Mouse (Mus musculus): Measurements from ENCODE around the gene Sars2. TPM values are rescaled to one million over a fixed set of nuclear protein-coding genes. Genes with fewer than 3 reads are reported as not detected.

The Sars2 gene
- polyA plus RNA-seq, 1 experiment from 2014 or later, result 22.4 TPM

- no peak overlapping the region for H3K27ac ChIP-seq (ENCODE audit: low read length)
- no peaks in the 10 kb centered on the region for H3K27me3 ChIP-seq (ENCODE audit: control insufficient read depth, insufficient read depth, low read length)
- H3K4me1 ChIP-seq (ENCODE audit: control insufficient read depth, insufficient read depth, low read length), result peaks cover 13% of the 10 kb centered on the region; the same call in 1 of the 2 replicates
- no peaks in the 10 kb centered on the region for H3K36me3 ChIP-seq (ENCODE audit: control insufficient read depth, insufficient read depth, low read length)
- H3K4me3 ChIP-seq (replicated peaks; ENCODE audit: low read length), result no peak overlapping the region
- H3K4me2 ChIP-seq (ENCODE audit: low read depth, low read length), result no peak overlapping the region
- no peak for ATAC-seq (ENCODE audit: insufficient read depth, low FRiP score)
- H3K9me3 ChIP-seq (replicated peaks; ENCODE audit: control insufficient read depth, low read length), result no peaks in the 10 kb centered on the region
- no peak overlapping the region for H3K9ac ChIP-seq (ENCODE audit: low read length)
Measured at GRCm38 (mm10) chr7:28791706-28792105, 49.9 kb downstream of the Sars2 start.

GRCm38 (mm10) chr7:28792391-28793185 is 50.8 kb downstream of the Sars2 start:
- Histone ChIP-seq H3K27ac (ENCODE audit: low read length) (no peak overlapping the region), H3K9ac (ENCODE audit: low read length) (no peak overlapping the region), H3K4me2 (ENCODE audit: low read depth, low read length) (no peak overlapping the region), H3K27me3 (ENCODE audit: control insufficient read depth, insufficient read depth, low read length) (no peaks in the 10 kb centered on the region), H3K36me3 (ENCODE audit: control insufficient read depth, insufficient read depth, low read length) (no peaks in the 10 kb centered on the region), H3K4me3 (replicated peaks; ENCODE audit: low read length) (no peak overlapping the region), H3K4me1 (ENCODE audit: control insufficient read depth, insufficient read depth, low read length) (peaks cover 16% of the 10 kb centered on the region), H3K9me3 (replicated peaks; ENCODE audit: control insufficient read depth, low read length) (no peaks in the 10 kb centered on the region)
- WGBS, result 65% methylated on average over 14 of the region's 14 CpGs
- ATAC-seq (ENCODE audit: insufficient read depth, low FRiP score), result no peak

- ATAC-seq (ENCODE audit: insufficient read depth, low FRiP score), result no peak
- H3K27me3 ChIP-seq (ENCODE audit: control insufficient read depth, insufficient read depth, low read length), result no peaks in the 10 kb centered on the region
- peaks cover 16% of the 10 kb centered on the region for H3K4me1 ChIP-seq (ENCODE audit: control insufficient read depth, insufficient read depth, low read length)
- H3K27ac ChIP-seq (ENCODE audit: low read length), result no peak overlapping the region
- H3K9ac ChIP-seq (ENCODE audit: low read length), result no peak overlapping the region
- no peaks in the 10 kb centered on the region for H3K36me3 ChIP-seq (ENCODE audit: control insufficient read depth, insufficient read depth, low read length)
- no peak overlapping the region for H3K4me3 ChIP-seq (replicated peaks; ENCODE audit: low read length)
- H3K9me3 ChIP-seq (replicated peaks; ENCODE audit: control insufficient read depth, low read length), result no peaks in the 10 kb centered on the region
- no peak overlapping the region for H3K4me2 ChIP-seq (ENCODE audit: low read depth, low read length)
- WGBS, result 42% methylated on average over 2 of the region's 2 CpGs
Measured at GRCm38 (mm10) chr7:28793834-28794233, 52.0 kb downstream of the Sars2 start.

GRCm38 (mm10) chr7:28794496-28794895 is 52.7 kb downstream of the Sars2 start:
- ATAC-seq (ENCODE audit: insufficient read depth, low FRiP score), result no peak
- Histone ChIP-seq H3K9me3 (replicated peaks; ENCODE audit: control insufficient read depth, low read length) (no peaks in the 10 kb centered on the region), H3K27ac (ENCODE audit: low read length) (no peak overlapping the region), H3K4me2 (ENCODE audit: low read depth, low read length) (no peak overlapping the region), H3K9ac (ENCODE audit: low read length) (no peak overlapping the region), H3K4me3 (replicated peaks; ENCODE audit: low read length) (no peak overlapping the region), H3K27me3 (ENCODE audit: control insufficient read depth, insufficient read depth, low read length) (no peaks in the 10 kb centered on the region), H3K4me1 (ENCODE audit: control insufficient read depth, insufficient read depth, low read length) (peaks cover 10% of the 10 kb centered on the region), H3K36me3 (ENCODE audit: control insufficient read depth, insufficient read depth, low read length) (no peaks in the 10 kb centered on the region)
- WGBS, result 77% methylated on average over 3 of the region's 3 CpGs

- ATAC-seq (ENCODE audit: insufficient read depth, low FRiP score), result no peak
- H3K9me3 ChIP-seq (replicated peaks; ENCODE audit: control insufficient read depth, low read length), result no peaks in the 10 kb centered on the region
- H3K4me2 ChIP-seq (ENCODE audit: low read depth, low read length), result peak overlapping the region; percentile 46; the same call in 1 of the 2 replicates
- WGBS, result 72% methylated on average over 15 of the region's 15 CpGs
- H3K4me3 ChIP-seq (replicated peaks; ENCODE audit: low read length), result peak overlapping the region; percentile 9; the same call in 1 of the 2 replicates
- H3K36me3 ChIP-seq (ENCODE audit: control insufficient read depth, insufficient read depth, low read length), result no peaks in the 10 kb centered on the region
- peak overlapping the region; percentile 1; the same call in 1 of the 2 replicates for H3K27ac ChIP-seq (ENCODE audit: low read length)
- H3K4me1 ChIP-seq (ENCODE audit: control insufficient read depth, insufficient read depth, low read length), result peaks cover 5% of the 10 kb centered on the region
- H3K9ac ChIP-seq (ENCODE audit: low read length), result no peak overlapping the region
- H3K27me3 ChIP-seq (ENCODE audit: control insufficient read depth, insufficient read depth, low read length), result no peaks in the 10 kb centered on the region
Measured at GRCm38 (mm10) chr7:28795832-28796231, 54.0 kb downstream of the Sars2 start.

- WGBS, result 13% methylated on average over 32 of the region's 32 CpGs
Measured at GRCm38 (mm10) chr7:28796562-28796975, 54.8 kb downstream of the Sars2 start.

GRCm38 (mm10) chr7:28799994-28800393 is 58.2 kb downstream of the Sars2 start:
- no peak overlapping the region for H3K4me2 ChIP-seq (ENCODE audit: low read depth, low read length)
- 89% methylated on average over 9 of the region's 9 CpGs for WGBS
- no peak overlapping the region for H3K4me3 ChIP-seq (replicated peaks; ENCODE audit: low read length)
- no peak for ATAC-seq (ENCODE audit: insufficient read depth, low FRiP score)
- H3K27ac ChIP-seq (ENCODE audit: low read length), result peak overlapping the region; percentile 100; the same call in 1 of the 2 replicates
- no peak overlapping the region for H3K9ac ChIP-seq (ENCODE audit: low read length)
- H3K9me3 ChIP-seq (replicated peaks; ENCODE audit: control insufficient read depth, low read length), result no peaks in the 10 kb centered on the region
- no peaks in the 10 kb centered on the region for H3K27me3 ChIP-seq (ENCODE audit: control insufficient read depth, insufficient read depth, low read length)
- peaks cover 43% of the 10 kb centered on the region for H3K4me1 ChIP-seq (ENCODE audit: control insufficient read depth, insufficient read depth, low read length)
- H3K36me3 ChIP-seq (ENCODE audit: control insufficient read depth, insufficient read depth, low read length), result no peaks in the 10 kb centered on the region

More at GRCm38 (mm10) chr7:28796562-28796975, 54.8 kb downstream of the Sars2 start:
- Histone ChIP-seq H3K27me3 (ENCODE audit: control insufficient read depth, insufficient read depth, low read length) (no peaks in the 10 kb centered on the region), H3K9ac (ENCODE audit: low read length) (peak overlapping the region; percentile 72), H3K27ac (ENCODE audit: low read length) (peak overlapping the region; percentile 1; the same call in 1 of the 2 replicates), H3K4me1 (ENCODE audit: control insufficient read depth, insufficient read depth, low read length) (peaks cover 12% of the 10 kb centered on the region), H3K9me3 (replicated peaks; ENCODE audit: control insufficient read depth, low read length) (no peaks in the 10 kb centered on the region), H3K4me3 (replicated peaks; ENCODE audit: low read length) (peak overlapping the region; percentile 9), H3K36me3 (ENCODE audit: control insufficient read depth, insufficient read depth, low read length) (no peaks in the 10 kb centered on the region), H3K4me2 (ENCODE audit: low read depth, low read length) (peak overlapping the region; percentile 46)
- ATAC-seq (ENCODE audit: insufficient read depth, low FRiP score), result peak; percentile 63

- peaks cover 43% of the 10 kb centered on the region for H3K4me1 ChIP-seq (ENCODE audit: control insufficient read depth, insufficient read depth, low read length)
- H3K9ac ChIP-seq (ENCODE audit: low read length), result no peak overlapping the region
- 0 out of 2 replicates have a peak overlapping the region, but pooled peaks have one; percentile 42 for H3K4me2 ChIP-seq (ENCODE audit: low read depth, low read length)
- no peak for ATAC-seq (ENCODE audit: insufficient read depth, low FRiP score)
- peak overlapping the region; percentile 100 for H3K27ac ChIP-seq (ENCODE audit: low read length)
- H3K36me3 ChIP-seq (ENCODE audit: control insufficient read depth, insufficient read depth, low read length), result no peaks in the 10 kb centered on the region
- H3K9me3 ChIP-seq (replicated peaks; ENCODE audit: control insufficient read depth, low read length), result no peaks in the 10 kb centered on the region
- 52% methylated on average over 3 of the region's 3 CpGs for WGBS
- no peaks in the 10 kb centered on the region for H3K27me3 ChIP-seq (ENCODE audit: control insufficient read depth, insufficient read depth, low read length)
- H3K4me3 ChIP-seq (replicated peaks; ENCODE audit: low read length), result no peak overlapping the region
Measured at GRCm38 (mm10) chr7:28801451-28801850, 59.7 kb downstream of the Sars2 start.

- Histone ChIP-seq H3K9me3 (replicated peaks; ENCODE audit: control insufficient read depth, low read length) (no peaks in the 10 kb centered on the region), H3K4me3 (replicated peaks; ENCODE audit: low read length) (peak overlapping the region; percentile 19), H3K36me3 (ENCODE audit: control insufficient read depth, insufficient read depth, low read length) (no peaks in the 10 kb centered on the region), H3K4me2 (ENCODE audit: low read depth, low read length) (peak overlapping the region; percentile 42), H3K27ac (ENCODE audit: low read length) (peak overlapping the region; percentile 100), H3K9ac (ENCODE audit: low read length) (peak overlapping the region; percentile 63), H3K27me3 (ENCODE audit: control insufficient read depth, insufficient read depth, low read length) (no peaks in the 10 kb centered on the region), H3K4me1 (ENCODE audit: control insufficient read depth, insufficient read depth, low read length) (peaks cover 38% of the 10 kb centered on the region)
- peak; percentile 81 for ATAC-seq (ENCODE audit: insufficient read depth, low FRiP score)
- WGBS, result 17% methylated on average over 10 of the region's 10 CpGs
Measured at GRCm38 (mm10) chr7:28801901-28802670, 60.3 kb downstream of the Sars2 start.
